Mouse (Mus musculus) cerebellum, adult 9-11 months (tissue): Measurements from ENCODE around the gene Olfr441.
"Not testable (repeated sequence)": the region's sequence is repeated elsewhere in the genome, so short reads cannot be mapped to it uniquely, and the experiment has no call there.

Experiments
- DNase-seq: peaks from one replicate; pipeline ENCODE4 v3.0.0; 2022

Gene Olfr441

GRCm38 (mm10) chr6:43106069-43106468, at the start of gene Olfr441:
TSS of gene Olfr441 (plus strand) at chr6:43106369.
- DNase-seq = not testable (repeated sequence)

GRCm38 (mm10) chr6:43078750-43079149, 27.4 kb upstream of the Olfr441 start:
- no peak for DNase-seq

GRCm38 (mm10) chr6:43081405-43081804, 24.8 kb upstream of the Olfr441 start:
- not testable (repeated sequence) for DNase-seq

- not testable (repeated sequence) for DNase-seq
Measured at GRCm38 (mm10) chr6:43146267-43146666, 40.1 kb downstream of the Olfr441 start, which contains the start of gene Olfr237-ps1. TSS of gene Olfr237-ps1 (plus strand) at chr6:43146567.

GRCm38 (mm10) chr6:43159502-43159901, 53.3 kb downstream of the Olfr441 start:
- peak; percentile 31 for DNase-seq

- DNase-seq = no peak
Measured at GRCm38 (mm10) chr6:43162982-43163381, 56.8 kb downstream of the Olfr441 start, which contains the start of gene Olfr437. TSS of gene Olfr437 (plus strand) at chr6:43163282.

- peak; percentile 17 for DNase-seq
Measured at GRCm38 (mm10) chr6:43167246-43167645, 61.1 kb downstream of the Olfr441 start.
